Mouse (Mus musculus): ENCODE data around the gene Sacm1l. TPM values are rescaled to one million over a fixed set of nuclear protein-coding genes. Genes with fewer than 3 reads are reported as not detected.

Gene Sacm1l
- polyA plus RNA-seq, 1 experiment from 2014 or later = 38.6 TPM

GRCm38 (mm10) chr9:123515087-123515486, 14.5 kb upstream of the Sacm1l start:
- DNase-seq (ENCODE audit: low spot score) = no peak
- Histone ChIP-seq H3K4me3 (ENCODE audit: low read depth, low read length) (no peak overlapping the region), H3K27ac (ENCODE audit: low read length) (no peak overlapping the region), H3K9ac (replicated peaks; ENCODE audit: low read depth) (no peak overlapping the region), H3K27me3 (replicated peaks; ENCODE audit: insufficient read depth, low read length) (no peaks in the 10 kb centered on the region), H3K4me2 (replicated peaks; ENCODE audit: low read depth, low read length) (no peak overlapping the region), H3K36me3 (ENCODE audit: insufficient read depth, low read length) (peaks cover 37% of the 10 kb centered on the region), H3K9me3 (ENCODE audit: low read length) (no peaks in the 10 kb centered on the region), H3K4me1 (ENCODE audit: insufficient read depth, low read depth, low read length) (peaks cover 3% of the 10 kb centered on the region; the same call in 1 of the 2 replicates)
- TF ChIP-seq CTCF (IDR thresholded peaks at IDR 0.05) (no peak), EP300 (IDR thresholded peaks at IDR 0.05) (no peak)
- no peak for ATAC-seq
- WGBS = 77% methylated on average over 2 of the region's 2 CpGs

GRCm38 (mm10) chr9:123516641-123517385, 12.7 kb upstream of the Sacm1l start:
- 91% methylated on average over 7 of the region's 7 CpGs for WGBS

GRCm38 (mm10) chr9:123518969-123519894, 10.3 kb upstream of the Sacm1l start:
- Histone ChIP-seq H3K4me3 (ENCODE audit: low read depth, low read length) (no peak overlapping the region), H3K4me1 (ENCODE audit: insufficient read depth, low read depth, low read length) (peaks cover 3% of the 10 kb centered on the region; the same call in 1 of the 2 replicates), H3K27me3 (replicated peaks; ENCODE audit: insufficient read depth, low read length) (no peaks in the 10 kb centered on the region), H3K9ac (replicated peaks; ENCODE audit: low read depth) (no peak overlapping the region), H3K4me2 (replicated peaks; ENCODE audit: low read depth, low read length) (no peak overlapping the region), H3K36me3 (ENCODE audit: insufficient read depth, low read length) (peaks cover 28% of the 10 kb centered on the region; the same call in 1 of the 2 replicates), H3K27ac (ENCODE audit: low read length) (peak overlapping the region; percentile 20; the same call in 1 of the 2 replicates), H3K9me3 (ENCODE audit: low read length) (no peaks in the 10 kb centered on the region)
- ATAC-seq = peak; percentile 88
- 0 out of 2 replicates have a peak, but pooled peaks have one; percentile 14 for TF ChIP-seq EP300 (IDR thresholded peaks at IDR 0.05)
- no peak for TF ChIP-seq CTCF (IDR thresholded peaks at IDR 0.05)
- 44% methylated on average over 13 of the region's 13 CpGs for WGBS
- peak; percentile 83 for DNase-seq (ENCODE audit: low spot score)

More at GRCm38 (mm10) chr9:123516641-123517385, 12.7 kb upstream of the Sacm1l start:
- H3K27ac ChIP-seq (ENCODE audit: low read length) = no peak overlapping the region
- H3K4me3 ChIP-seq (ENCODE audit: low read depth, low read length) = no peak overlapping the region
- no peaks in the 10 kb centered on the region for H3K9me3 ChIP-seq (ENCODE audit: low read length)
- H3K4me2 ChIP-seq (replicated peaks; ENCODE audit: low read depth, low read length) = no peak overlapping the region
- ATAC-seq (no peak), DNase-seq (ENCODE audit: low spot score) (no peak)
- peaks cover 33% of the 10 kb centered on the region; the same call in 1 of the 2 replicates for H3K36me3 ChIP-seq (ENCODE audit: insufficient read depth, low read length)
- no peak overlapping the region for H3K9ac ChIP-seq (replicated peaks; ENCODE audit: low read depth)
- no peak for TF ChIP-seq EP300 (IDR thresholded peaks at IDR 0.05)
- TF ChIP-seq CTCF (IDR thresholded peaks at IDR 0.05) = no peak
- no peaks in the 10 kb centered on the region for H3K27me3 ChIP-seq (replicated peaks; ENCODE audit: insufficient read depth, low read length)
- peaks cover 3% of the 10 kb centered on the region; the same call in 1 of the 2 replicates for H3K4me1 ChIP-seq (ENCODE audit: insufficient read depth, low read depth, low read length)

- peaks cover 3% of the 10 kb centered on the region; the same call in 1 of the 2 replicates for H3K4me1 ChIP-seq (ENCODE audit: insufficient read depth, low read depth, low read length)
- ATAC-seq = no peak
- no peak overlapping the region for H3K9ac ChIP-seq (replicated peaks; ENCODE audit: low read depth)
- TF ChIP-seq CTCF (IDR thresholded peaks at IDR 0.05) (no peak), EP300 (IDR thresholded peaks at IDR 0.05) (no peak)
- H3K27me3 ChIP-seq (replicated peaks; ENCODE audit: insufficient read depth, low read length) = no peaks in the 10 kb centered on the region
- H3K4me2 ChIP-seq (replicated peaks; ENCODE audit: low read depth, low read length) = no peak overlapping the region
- no peak overlapping the region for H3K27ac ChIP-seq (ENCODE audit: low read length)
- no peaks in the 10 kb centered on the region for H3K9me3 ChIP-seq (ENCODE audit: low read length)
- no peak overlapping the region for H3K4me3 ChIP-seq (ENCODE audit: low read depth, low read length)
- peaks cover 28% of the 10 kb centered on the region; the same call in 1 of the 2 replicates for H3K36me3 ChIP-seq (ENCODE audit: insufficient read depth, low read length)
- DNase-seq (ENCODE audit: low spot score) = no peak
- WGBS = 65% methylated on average over 3 of the region's 3 CpGs
These were observed 8.8 kb upstream of the Sacm1l start for GRCm38 (mm10) chr9:123520735-123521134.

GRCm38 (mm10) chr9:123523676-123524075, 5.9 kb upstream of the Sacm1l start:
- Histone ChIP-seq H3K9me3 (ENCODE audit: low read length) (no peaks in the 10 kb centered on the region), H3K9ac (replicated peaks; ENCODE audit: low read depth) (no peak overlapping the region), H3K36me3 (ENCODE audit: insufficient read depth, low read length) (peaks cover 16% of the 10 kb centered on the region; the same call in 1 of the 2 replicates), H3K4me2 (replicated peaks; ENCODE audit: low read depth, low read length) (no peak overlapping the region), H3K4me1 (ENCODE audit: insufficient read depth, low read depth, low read length) (peaks cover 3% of the 10 kb centered on the region; the same call in 1 of the 2 replicates), H3K4me3 (ENCODE audit: low read depth, low read length) (no peak overlapping the region), H3K27ac (ENCODE audit: low read length) (no peak overlapping the region), H3K27me3 (replicated peaks; ENCODE audit: insufficient read depth, low read length) (no peaks in the 10 kb centered on the region)
- ATAC-seq = no peak
- peak; percentile 54 for DNase-seq (ENCODE audit: low spot score)
- TF ChIP-seq CTCF (IDR thresholded peaks at IDR 0.05) (peak; percentile 78), EP300 (IDR thresholded peaks at IDR 0.05) (no peak)
- WGBS = 35% methylated on average over 3 of the region's 3 CpGs

DNA sequence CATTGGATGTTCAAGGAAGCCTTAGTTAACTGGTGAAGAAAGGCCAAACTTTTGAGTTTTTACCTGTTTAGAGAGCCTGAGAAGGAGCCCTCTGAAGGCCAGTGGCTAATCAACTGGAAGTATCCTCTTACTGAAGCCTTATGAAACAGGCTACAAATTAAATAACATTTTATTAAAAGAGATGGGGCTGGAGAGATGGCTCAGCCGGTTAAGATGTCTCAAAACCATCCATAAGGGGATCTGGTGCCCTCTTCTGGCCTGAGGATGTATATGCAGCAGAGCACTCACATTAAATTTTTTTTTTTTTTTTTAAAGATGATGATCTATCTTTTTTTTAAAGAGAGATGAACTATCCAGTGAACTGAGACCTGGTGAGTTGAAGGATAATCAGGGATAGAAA, 4.5 kb upstream of the Sacm1l start:
- Histone ChIP-seq H3K27me3 (replicated peaks; ENCODE audit: insufficient read depth, low read length) (no peaks in the 10 kb centered on the region), H3K4me3 (ENCODE audit: low read depth, low read length) (no peak overlapping the region), H3K27ac (ENCODE audit: low read length) (no peak overlapping the region), H3K4me2 (replicated peaks; ENCODE audit: low read depth, low read length) (no peak overlapping the region), H3K9ac (replicated peaks; ENCODE audit: low read depth) (no peak overlapping the region), H3K36me3 (ENCODE audit: insufficient read depth, low read length) (peaks cover 7% of the 10 kb centered on the region; the same call in 1 of the 2 replicates), H3K9me3 (ENCODE audit: low read length) (no peaks in the 10 kb centered on the region), H3K4me1 (ENCODE audit: insufficient read depth, low read depth, low read length) (no peaks in the 10 kb centered on the region)
- DNase-seq (ENCODE audit: low spot score) (peak; percentile 90), ATAC-seq (no peak)
- 0% methylated on average over 1 of the region's 1 CpGs for WGBS
- TF ChIP-seq CTCF (IDR thresholded peaks at IDR 0.05) = peak; percentile 85
- TF ChIP-seq EP300 (IDR thresholded peaks at IDR 0.05) = no peak

Data from lung, postnatal 0 days (tissue).